Mouse (Mus musculus) neural tube, embryonic 15.5 days (tissue): ENCODE data around the gene Sirt2. TPM values are rescaled to one million over a fixed set of nuclear protein-coding genes. Genes with fewer than 3 reads are reported as not detected.

Source experiments
- ATAC-seq: fragments of 200-750 bp; cut with Nextera tagmentation; 2 replicates; pipeline ENCODE4 v1.8.0; 2017; ENCODE audit warnings: mild to moderate bottlenecking, moderate TSS enrichment, moderate library complexity; ENCODE audit not compliant: low FRiP score
- H3K27ac ChIP-seq: fragments of 300-500 bp; sonication (generic); replicated peaks from 2 replicates; pipeline ENCODE4 v1.5.1; 2015; ENCODE audit warnings: mild to moderate bottlenecking, inconsistent platforms
- H3K27me3 ChIP-seq: fragments of 300-500 bp; sonication (generic); replicated peaks from 2 replicates; pipeline ENCODE4 v1.6.1; 2015; ENCODE audit warnings: inconsistent platforms
- H3K36me3 ChIP-seq: fragments of 300-500 bp; sonication (generic); 2 replicates; pipeline ENCODE4 v1.6.1; 2015; ENCODE audit warnings: inconsistent platforms
- H3K4me1 ChIP-seq: fragments of 300-500 bp; sonication (generic); 2 replicates; pipeline ENCODE4 v1.6.1; 2015; ENCODE audit warnings: inconsistent platforms
- H3K4me2 ChIP-seq: fragments of 300-500 bp; sonication (generic); 2 replicates; pipeline ENCODE4 v1.6.1; 2015; ENCODE audit warnings: inconsistent platforms, mild to moderate bottlenecking, moderate library complexity
- H3K4me3 ChIP-seq: fragments of 300-500 bp; sonication (generic); replicated peaks from 2 replicates; pipeline ENCODE4 v1.5.1; 2015; ENCODE audit warnings: mild to moderate bottlenecking, inconsistent platforms
- H3K9ac ChIP-seq: fragments of 300-500 bp; sonication (generic); replicated peaks from 2 replicates; pipeline ENCODE4 v1.6.1; 2015; ENCODE audit warnings: mild to moderate bottlenecking, inconsistent platforms
- H3K9me3 ChIP-seq: fragments of 300-500 bp; sonication (generic); replicated peaks from 2 replicates; pipeline ENCODE4 v1.6.1; 2016; ENCODE audit warnings: inconsistent platforms
- WGBS: fragments of 180-500 bp; shearing (Covaris S2); methylation state at CpG from one replicate; pipeline ENCODE4 v1.1.7; 2015; ENCODE audit warnings: mixed read lengths; 5-methylcytosine and 5-hydroxymethylcytosine counted together
- polyA plus RNA-seq: library from polyadenylated mRNA; unstranded; fragments of >200 nt; fragmentation: Nextera tagmentation; extraction: Ambion mirVana; gene quantifications from 2 replicates; pipeline ENCODE4 v1.2.1, GENCODE M21; 2015

Sirt2 gene
- polyA plus RNA-seq, 1 experiment from 2014 or later = 114 TPM

DNA sequence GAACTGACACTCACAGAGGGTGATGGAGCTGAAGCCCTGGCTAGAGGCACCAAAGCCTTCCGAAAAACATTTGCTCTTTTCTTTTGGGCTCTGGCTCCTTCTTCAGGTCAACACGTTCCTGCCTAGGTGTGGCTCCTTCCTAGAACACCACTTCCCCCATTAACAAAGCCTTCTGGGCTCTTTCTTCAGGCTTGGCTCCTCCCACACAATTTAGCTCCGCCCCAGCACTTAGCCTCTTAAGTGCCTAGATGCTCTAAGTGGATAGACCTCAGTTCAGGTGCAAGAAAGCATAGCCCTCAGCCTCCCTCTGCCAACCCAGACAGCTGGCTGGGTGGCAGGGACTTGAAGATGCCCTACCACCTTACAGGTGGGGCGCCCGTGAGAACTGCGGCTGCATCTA, 30.8 kb upstream of the Sirt2 start:
- no peak overlapping the region for H3K27ac ChIP-seq
- peaks cover 23% of the 10 kb centered on the region for H3K36me3 ChIP-seq
- no peaks in the 10 kb centered on the region for H3K9me3 ChIP-seq
- H3K4me3 ChIP-seq = no peak overlapping the region
- no peak for ATAC-seq
- peaks cover 11% of the 10 kb centered on the region for H3K27me3 ChIP-seq
- H3K4me2 ChIP-seq = no peak overlapping the region
- 83% methylated on average over 6 of the region's 6 CpGs for WGBS
- peaks cover 22% of the 10 kb centered on the region for H3K4me1 ChIP-seq
- H3K9ac ChIP-seq = no peak overlapping the region

DNA sequence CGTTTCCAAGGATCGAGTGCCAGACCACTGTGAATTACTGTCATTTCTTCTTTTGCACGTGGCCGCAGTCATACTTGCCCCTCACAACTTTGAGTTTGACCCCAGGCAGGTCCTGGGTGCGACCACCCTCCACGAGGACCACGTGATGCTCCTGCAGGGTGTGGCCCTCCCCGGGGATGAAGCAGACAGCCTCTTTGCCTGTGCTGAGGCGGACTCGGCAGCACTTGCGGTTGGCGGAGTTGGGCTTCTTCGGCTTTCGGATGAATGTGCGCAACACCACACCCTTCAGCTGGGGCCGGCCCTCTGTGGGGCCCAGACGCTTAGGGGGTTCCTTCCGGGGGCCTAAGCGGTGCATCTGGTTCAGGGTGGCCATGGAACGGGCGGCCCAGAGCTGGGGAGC, 26.7 kb upstream of the Sirt2 start:
- no peak overlapping the region for H3K27ac ChIP-seq
- H3K4me3 ChIP-seq = no peak overlapping the region
- peaks cover 26% of the 10 kb centered on the region for H3K36me3 ChIP-seq
- no peak for ATAC-seq
- WGBS = 94% methylated on average over 21 of the region's 21 CpGs
- no peaks in the 10 kb centered on the region for H3K27me3 ChIP-seq
- no peak overlapping the region for H3K9ac ChIP-seq
- peaks cover 26% of the 10 kb centered on the region for H3K4me1 ChIP-seq
- no peak overlapping the region for H3K4me2 ChIP-seq
- no peaks in the 10 kb centered on the region for H3K9me3 ChIP-seq

GRCm38 (mm10) chr7:28740949-28741348, 25.6 kb upstream of the Sirt2 start:
- Histone ChIP-seq H3K9me3 (no peaks in the 10 kb centered on the region), H3K27ac (peak overlapping the region; percentile 95), H3K4me1 (peaks cover 26% of the 10 kb centered on the region), H3K27me3 (no peaks in the 10 kb centered on the region), H3K9ac (peak overlapping the region; percentile 74), H3K4me2 (peak overlapping the region; percentile 89), H3K4me3 (peak overlapping the region; percentile 91), H3K36me3 (peaks cover 32% of the 10 kb centered on the region)
- WGBS = 45% methylated on average over 9 of the region's 9 CpGs
- no peak for ATAC-seq

DNA sequence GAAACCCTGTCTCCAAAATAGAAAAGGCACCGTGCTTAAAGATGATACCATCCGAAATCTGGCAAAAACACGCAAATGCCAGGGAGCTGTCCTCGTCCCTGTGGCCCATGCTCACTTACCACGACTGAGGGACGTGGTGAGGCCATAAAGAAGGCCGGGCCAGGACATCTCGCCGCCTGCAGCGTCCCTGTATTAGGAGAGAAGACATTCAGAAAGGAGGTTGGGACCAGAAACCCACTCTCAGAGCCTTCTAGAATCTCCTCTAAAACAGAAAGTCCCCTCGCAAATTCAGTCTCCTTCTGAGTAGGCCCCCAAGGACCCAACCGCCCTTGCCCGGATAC, 25.2 kb upstream of the Sirt2 start:
- no peaks in the 10 kb centered on the region for H3K9me3 ChIP-seq
- H3K27me3 ChIP-seq = no peaks in the 10 kb centered on the region
- peaks cover 26% of the 10 kb centered on the region for H3K4me1 ChIP-seq
- peak overlapping the region; percentile 89 for H3K4me2 ChIP-seq
- H3K36me3 ChIP-seq = peaks cover 32% of the 10 kb centered on the region
- peak overlapping the region; percentile 74 for H3K9ac ChIP-seq
- peak; percentile 21 for ATAC-seq
- WGBS = 3% methylated on average over 13 of the region's 13 CpGs
- H3K27ac ChIP-seq = peak overlapping the region; percentile 95
- peak overlapping the region; percentile 91 for H3K4me3 ChIP-seq

DNA sequence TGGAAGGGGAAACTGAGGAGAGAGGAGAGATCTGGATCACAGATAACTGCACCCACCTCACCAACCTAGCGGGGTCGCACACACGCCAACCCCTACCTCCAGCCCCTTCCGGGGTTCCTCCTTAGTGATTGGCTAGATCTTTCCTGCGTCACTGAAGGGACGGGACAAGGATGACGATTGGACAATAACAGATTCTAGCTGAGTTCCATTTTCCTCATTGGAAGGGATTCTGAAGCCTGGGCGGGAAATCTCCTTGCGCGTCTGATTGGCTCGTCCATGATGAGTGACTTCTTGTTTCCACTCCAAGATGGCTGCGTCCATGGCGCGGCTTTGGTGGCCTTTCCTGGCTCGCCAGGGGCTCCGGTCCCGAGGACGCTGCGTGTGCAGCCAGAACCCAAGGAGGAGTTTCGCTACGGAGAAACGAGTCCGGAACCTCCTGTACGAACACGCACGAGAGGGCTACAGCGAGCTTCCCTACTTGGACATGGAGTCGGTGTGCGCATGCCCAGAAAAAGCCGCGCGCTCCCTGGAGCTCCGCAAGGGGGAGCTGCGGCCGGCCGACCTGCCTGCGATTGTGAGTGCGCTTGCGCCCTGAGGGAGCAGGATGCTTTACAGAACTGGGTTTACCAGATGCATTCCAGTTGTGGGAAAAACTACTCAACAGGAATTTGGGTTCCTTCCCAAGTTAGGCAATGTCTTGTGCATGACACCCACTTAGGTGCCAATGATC, 24.7 kb upstream of the Sirt2 start, which contains the start of the genes Mrps12 and Sars2:
Gene Mrps12, minus strand, starts transcription at position 112 of the 730 bp plus-strand sequence.
Gene Sars2, plus strand, starts transcription at position 284 of the 730 bp plus-strand sequence.
- Histone ChIP-seq H3K9ac (peak within 1 kb of the TSS; percentile 79), H3K4me3 (peak within 1 kb of the TSS; percentile 91), H3K9me3 (no peaks in the 10 kb centered on the region), H3K4me1 (peaks cover 26% of the 10 kb centered on the region), H3K36me3 (peaks cover 32% of the 10 kb centered on the region), H3K27ac (peak within 1 kb of the TSS; percentile 95), H3K27me3 (no peaks in the 10 kb centered on the region), H3K4me2 (peak within 1 kb of the TSS; percentile 89)
- WGBS = under 1% methylated on average over 39 of the region's 39 CpGs
- ATAC-seq = peak; percentile 99

GRCm38 (mm10) chr7:28749935-28750334, 16.6 kb upstream of the Sirt2 start:
- Histone ChIP-seq H3K27me3 (no peaks in the 10 kb centered on the region), H3K27ac (no peak overlapping the region), H3K4me1 (no peaks in the 10 kb centered on the region), H3K9ac (no peak overlapping the region), H3K4me3 (no peak overlapping the region), H3K9me3 (no peaks in the 10 kb centered on the region), H3K36me3 (peaks cover 14% of the 10 kb centered on the region), H3K4me2 (no peak overlapping the region)
- no peak for ATAC-seq
- WGBS = 96% methylated on average over 7 of the region's 7 CpGs

DNA sequence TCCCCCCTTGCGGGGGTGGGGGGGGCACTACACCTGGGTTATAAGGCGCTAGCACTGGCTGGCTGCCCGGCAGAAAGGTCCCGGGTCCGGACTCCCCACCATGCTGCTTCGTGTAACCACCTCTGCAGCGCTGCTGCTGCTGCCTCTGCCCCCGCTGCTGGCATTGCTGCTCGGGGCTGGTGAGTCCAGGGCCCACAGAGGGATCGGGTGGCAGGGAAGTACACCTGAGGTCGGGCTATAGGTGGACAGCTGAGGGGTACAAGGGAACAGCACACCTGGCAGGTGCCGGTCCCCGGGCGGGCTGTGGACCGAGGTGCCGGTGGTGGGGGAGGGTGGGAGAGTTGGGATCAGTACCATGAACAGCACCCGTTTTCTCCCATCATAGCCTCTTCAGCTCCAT, 10.5 kb upstream of the Sirt2 start, which contains the start of gene Ccer2:
Gene Ccer2, plus strand, starts transcription at position 96 of the 400 bp plus-strand sequence.
- peaks cover 32% of the 10 kb centered on the region for H3K36me3 ChIP-seq
- 5% methylated on average over 17 of the region's 17 CpGs for WGBS
- ATAC-seq = no peak
- no peak within 1 kb of the TSS for H3K27ac ChIP-seq
- peak within 1 kb of the TSS; percentile 54 for H3K4me2 ChIP-seq
- peaks cover 9% of the 10 kb centered on the region for H3K4me1 ChIP-seq
- H3K9me3 ChIP-seq = no peaks in the 10 kb centered on the region
- H3K27me3 ChIP-seq = peaks cover 16% of the 10 kb centered on the region
- peak within 1 kb of the TSS; percentile 20 for H3K4me3 ChIP-seq
- H3K9ac ChIP-seq = peak within 1 kb of the TSS; percentile 24; the same call in 1 of the 2 replicates

DNA sequence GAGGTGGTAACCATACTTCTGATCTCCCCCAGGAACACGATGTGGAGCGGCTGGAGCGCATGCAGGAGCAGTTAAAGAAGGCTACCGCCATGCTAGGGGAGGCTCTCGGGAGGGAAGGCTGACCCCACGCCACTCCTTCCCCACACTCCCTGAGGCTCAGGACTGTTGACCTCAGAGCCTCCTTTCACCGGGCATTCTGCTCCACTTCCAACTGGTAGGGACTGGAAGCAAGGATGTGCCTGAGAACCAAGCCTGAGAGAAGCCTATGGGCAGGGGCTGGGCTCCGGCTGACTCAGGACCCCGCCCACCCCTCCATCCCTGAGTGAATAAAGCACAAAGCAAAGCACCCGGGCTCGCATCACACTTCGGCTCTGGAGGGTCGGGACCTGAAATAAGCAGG, 7.9 kb upstream of the Sirt2 start:
- WGBS = 81% methylated on average over 13 of the region's 13 CpGs
- Histone ChIP-seq H3K27me3 (peaks cover 16% of the 10 kb centered on the region), H3K9ac (no peak overlapping the region), H3K36me3 (peaks cover 46% of the 10 kb centered on the region), H3K4me1 (peaks cover 9% of the 10 kb centered on the region), H3K27ac (no peak overlapping the region), H3K9me3 (no peaks in the 10 kb centered on the region), H3K4me3 (no peak overlapping the region), H3K4me2 (no peak overlapping the region)
- no peak for ATAC-seq

DNA sequence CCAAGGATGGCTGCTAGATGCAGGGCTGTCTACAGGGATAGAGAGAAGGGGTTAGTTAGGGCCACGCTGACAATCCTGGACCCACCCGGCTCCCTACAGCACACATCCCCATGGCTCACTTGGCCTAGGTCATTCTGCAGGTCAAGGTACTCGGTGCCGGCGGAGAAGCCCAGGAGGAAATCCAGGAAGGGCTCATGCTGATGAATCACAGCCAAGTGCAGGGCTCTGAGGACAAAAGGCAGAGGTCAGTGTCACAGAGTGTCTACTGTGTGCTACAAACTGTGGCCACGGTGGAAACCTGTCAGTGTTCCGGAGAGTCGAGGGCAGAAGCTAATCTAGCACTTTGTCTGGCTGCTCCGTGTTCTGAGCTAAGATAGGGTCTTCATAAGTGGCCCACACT, 4.6 kb upstream of the Sirt2 start:
- Histone ChIP-seq H3K4me3 (no peak overlapping the region), H3K4me1 (peaks cover 16% of the 10 kb centered on the region), H3K4me2 (no peak overlapping the region), H3K9ac (no peak overlapping the region), H3K9me3 (no peaks in the 10 kb centered on the region), H3K27ac (no peak overlapping the region), H3K36me3 (peaks cover 46% of the 10 kb centered on the region), H3K27me3 (peaks cover under 1% of the 10 kb centered on the region; the same call in 1 of the 2 replicates)
- ATAC-seq = no peak
- 93% methylated on average over 9 of the region's 9 CpGs for WGBS

- no peak for ATAC-seq
- H3K4me3 ChIP-seq = peak overlapping the region; percentile 69
- 0 out of 2 replicates have a peak overlapping the region, but pooled peaks have one; percentile 66 for H3K9ac ChIP-seq
- WGBS = 88% methylated on average over 6 of the region's 6 CpGs
- H3K4me2 ChIP-seq = peak overlapping the region; percentile 70
- no peaks in the 10 kb centered on the region for H3K27me3 ChIP-seq
- H3K36me3 ChIP-seq = peaks cover 27% of the 10 kb centered on the region
- no peaks in the 10 kb centered on the region for H3K9me3 ChIP-seq
- H3K4me1 ChIP-seq = peaks cover 39% of the 10 kb centered on the region
- H3K27ac ChIP-seq = no peak overlapping the region
Measured at GRCm38 (mm10) chr7:28765211-28765610, 1.3 kb upstream of the Sirt2 start.

DNA sequence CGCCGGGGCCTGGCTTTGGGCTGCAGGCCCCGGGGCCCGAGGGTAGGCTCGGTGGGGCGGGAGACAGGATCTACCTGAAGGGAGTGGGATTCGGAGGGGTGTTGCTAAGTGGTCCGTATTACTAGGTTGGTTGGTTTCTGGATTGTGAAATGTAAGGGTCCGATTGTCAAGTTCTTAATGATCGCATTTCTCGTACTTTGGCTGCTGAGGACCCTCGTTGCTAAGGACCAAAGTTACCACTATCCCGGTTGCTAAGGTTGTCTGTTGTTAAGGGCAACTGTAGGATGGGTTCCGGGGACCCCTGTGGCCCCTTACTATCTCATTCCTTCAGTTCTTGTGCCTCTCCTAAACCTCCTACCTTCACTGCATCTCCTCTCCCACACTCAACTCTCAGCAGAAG, 375 bp downstream of the Sirt2 start:
- Histone ChIP-seq H3K36me3 (peaks cover 10% of the 10 kb centered on the region), H3K9ac (peak overlapping the region; percentile 68), H3K4me3 (peak overlapping the region; percentile 69), H3K4me2 (peak overlapping the region; percentile 60), H3K9me3 (no peaks in the 10 kb centered on the region), H3K27me3 (no peaks in the 10 kb centered on the region), H3K27ac (no peak overlapping the region), H3K4me1 (peaks cover 39% of the 10 kb centered on the region)
- peak; percentile 29 for ATAC-seq
- WGBS = 6% methylated on average over 14 of the region's 14 CpGs

- Histone ChIP-seq H3K27me3 (no peaks in the 10 kb centered on the region), H3K27ac (0 out of 2 replicates have a peak within 1 kb of the TSS, but pooled peaks have one; percentile 58), H3K4me1 (peaks cover 39% of the 10 kb centered on the region), H3K4me2 (peak within 1 kb of the TSS; percentile 70), H3K4me3 (peak within 1 kb of the TSS; percentile 69), H3K9me3 (no peaks in the 10 kb centered on the region), H3K36me3 (peaks cover 6% of the 10 kb centered on the region), H3K9ac (peak within 1 kb of the TSS; percentile 68)
- no peak for ATAC-seq
- 67% methylated on average over 7 of the region's 7 CpGs for WGBS
Measured at GRCm38 (mm10) chr7:28767462-28767965, 979 bp downstream of the Sirt2 start, which contains the start of gene Nfkbib. Nfkbib (minus strand) TSS chr7:28767512.
